Mouse (Mus musculus) left cerebral cortex, postnatal 25 days (tissue): Measurements from ENCODE around the gene A730049H05Rik. TPM values are rescaled to one million over a fixed set of nuclear protein-coding genes. Genes with fewer than 3 reads are reported as not detected.

Source experiments
- DNase-seq, 2 experiments: peaks; one replicate each; pipeline ENCODE4 v3.0.0; 2022; ENCODE audit warnings: low spot score in 2 of 2, mixed read lengths in 1 of 2
- intact Hi-C: fragments of 180-260 bp; cut with DNase I; formaldehyde crosslinking; loops from one replicate; pipeline ENCODE4 v1.15.1; 2025
- total RNA-seq, 2 experiments: library from RNA; stranded (reverse); gene quantifications; 2 replicates each; pipeline ENCODE4 v1.2.3; 2021

Gene A730049H05Rik
- under 1 TPM in 1 of 2 experiments, not detected in 1; 0.16 TPM for total RNA-seq

- DNase-seq, result no peak
- intact Hi-C loops, result no loop called here
These were observed at the start of gene A730049H05Rik for GRCm38 (mm10) chr6:92816311-92816751. Gene A730049H05Rik (plus strand): TSS chr6:92816478.

GRCm38 (mm10) chr6:92776356-92776755, 39.9 kb upstream of the A730049H05Rik start:
- peak; percentile 34 to 62 for DNase-seq
- intact Hi-C loops, result no loop called here

GRCm38 (mm10) chr6:92779140-92779934, 36.9 kb upstream of the A730049H05Rik start:
- intact Hi-C loops, result no loop called here
- no peak for DNase-seq

- no peak for DNase-seq
- intact Hi-C loops, result loop anchor here (10.0 kb wide), 1 partner anchor 1275 kb away; no protein-coding TSS in a partner anchor
These were observed 36.4 kb upstream of the A730049H05Rik start for GRCm38 (mm10) chr6:92779935-92780205.

GRCm38 (mm10) chr6:92781446-92781845, 34.8 kb upstream of the A730049H05Rik start:
- intact Hi-C loops, result loop anchor here (10.0 kb wide), 1 partner anchor 1273 kb away; no protein-coding TSS in a partner anchor
- DNase-seq, result no peak

GRCm38 (mm10) chr6:92784782-92785181, 31.5 kb upstream of the A730049H05Rik start:
- intact Hi-C loops, result loop anchor here (5.0 to 10.0 kb wide), 3 partner anchors 943 to 1270 kb away; no protein-coding TSS in a partner anchor
- DNase-seq, result peak; percentile 58 to 60

GRCm38 (mm10) chr6:92786701-92787375, 29.4 kb upstream of the A730049H05Rik start:
- intact Hi-C loops, result loop anchor here (1.0 to 10.0 kb wide), 6 partner anchors 154 to 1268 kb away; no protein-coding TSS in a partner anchor
- no peak for DNase-seq

GRCm38 (mm10) chr6:92787376-92787712, 28.9 kb upstream of the A730049H05Rik start:
- DNase-seq, result peak; percentile 89 to 91
- intact Hi-C loops, result loop anchor here (1.0 to 10.0 kb wide), 6 partner anchors 153 to 1267 kb away; no protein-coding TSS in a partner anchor

GRCm38 (mm10) chr6:92793804-92794203, 22.5 kb upstream of the A730049H05Rik start:
- intact Hi-C loops, result no loop called here
- DNase-seq, result no peak

GRCm38 (mm10) chr6:92801462-92801861, 14.8 kb upstream of the A730049H05Rik start:
- intact Hi-C loops, result no loop called here
- DNase-seq, result no peak

- intact Hi-C loops, result no loop called here
- no peak for DNase-seq
These were observed 13.9 kb upstream of the A730049H05Rik start for GRCm38 (mm10) chr6:92802421-92802820.

- DNase-seq, result no peak
- intact Hi-C loops, result no loop called here
These were observed 13.1 kb upstream of the A730049H05Rik start for GRCm38 (mm10) chr6:92803213-92803612.

- DNase-seq, result peak in 1 of 2 experiments; percentile 19
- intact Hi-C loops, result no loop called here
These were observed 11.9 kb upstream of the A730049H05Rik start for GRCm38 (mm10) chr6:92804254-92804971.

GRCm38 (mm10) chr6:92809818-92810217, 6.5 kb upstream of the A730049H05Rik start:
- intact Hi-C loops, result no loop called here
- no peak for DNase-seq

GRCm38 (mm10) chr6:92810628-92811027, 5.7 kb upstream of the A730049H05Rik start:
- intact Hi-C loops, result no loop called here
- no peak for DNase-seq

- no peak for DNase-seq
- intact Hi-C loops, result no loop called here
These were observed 4.7 kb upstream of the A730049H05Rik start for GRCm38 (mm10) chr6:92811566-92811965.

GRCm38 (mm10) chr6:92812702-92813370, 3.4 kb upstream of the A730049H05Rik start:
- peak; percentile 12 for DNase-seq
- intact Hi-C loops, result no loop called here

GRCm38 (mm10) chr6:92817661-92818060, 1.4 kb downstream of the A730049H05Rik start:
- DNase-seq, result no peak
- intact Hi-C loops, result no loop called here

GRCm38 (mm10) chr6:92821606-92822005, 5.3 kb downstream of the A730049H05Rik start:
- no peak for DNase-seq
- intact Hi-C loops, result no loop called here

- intact Hi-C loops, result no loop called here
- DNase-seq, result no peak
These were observed 5.7 kb downstream of the A730049H05Rik start for GRCm38 (mm10) chr6:92822006-92822405.
